Mouse (Mus musculus) layer of hippocampus, postnatal 36 days (tissue): ENCODE data around the gene Spag6l. TPM values are rescaled to one million over a fixed set of nuclear protein-coding genes. Genes with fewer than 3 reads are reported as not detected.
"Not testable (repeated sequence)": the region's sequence is repeated elsewhere in the genome, so short reads cannot be mapped to it uniquely, and the experiment has no call there.

Source experiments
- DNase-seq, 2 experiments: peaks; one replicate each; pipeline ENCODE4 v3.0.0; 2022
- total RNA-seq, 2 experiments: library from RNA; stranded (reverse); gene quantifications; 2 replicates each; pipeline ENCODE4 v1.2.3; 2021

Gene Spag6l
- 1 to 10 TPM; 8.9 to 9.4 TPM for total RNA-seq

DNA sequence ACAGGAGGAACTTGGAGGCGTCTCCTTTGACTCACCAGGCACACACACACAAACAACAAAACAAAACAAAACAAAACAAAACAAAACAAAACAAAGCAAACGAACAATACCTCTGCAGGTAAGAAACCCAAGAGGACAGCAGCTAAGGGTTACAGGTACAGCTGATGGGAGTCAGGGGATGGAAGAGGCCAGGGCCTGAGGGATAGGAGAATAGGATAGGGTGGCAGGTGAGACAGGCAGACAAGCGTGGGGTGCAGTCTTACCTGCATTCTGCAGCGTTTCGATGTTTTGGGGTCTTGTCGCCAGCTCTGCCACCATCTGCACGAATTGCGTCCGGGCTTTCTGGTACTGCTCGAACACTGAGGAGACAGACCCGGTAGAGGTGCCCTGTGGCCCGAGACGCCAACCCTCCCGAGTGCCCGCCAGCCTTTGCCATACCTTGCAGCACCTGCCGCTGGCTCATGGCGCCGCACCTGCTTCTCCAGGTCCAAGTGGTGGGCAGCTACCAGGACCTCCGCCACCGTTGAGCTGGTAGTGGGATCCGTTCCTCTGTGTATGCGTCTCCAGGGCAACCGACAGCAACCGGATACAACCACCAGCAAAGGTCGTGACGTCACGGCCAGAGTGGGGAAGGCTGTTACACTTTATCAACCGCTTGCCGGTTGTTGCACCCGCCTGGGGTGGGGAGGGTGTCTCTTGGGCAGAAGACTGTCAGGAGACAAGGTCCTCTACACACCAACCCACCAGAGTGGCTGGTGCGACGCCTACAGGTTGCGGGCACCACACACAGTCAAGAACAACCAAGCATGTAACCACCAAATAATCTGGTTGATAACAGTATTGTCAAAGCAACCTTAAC, at the start of gene Spag6l:
Gene Spag6l (minus strand): TSS at position 700 of the 859 bp plus-strand sequence.
- DNase-seq = peak; percentile 50 to 53

DNA sequence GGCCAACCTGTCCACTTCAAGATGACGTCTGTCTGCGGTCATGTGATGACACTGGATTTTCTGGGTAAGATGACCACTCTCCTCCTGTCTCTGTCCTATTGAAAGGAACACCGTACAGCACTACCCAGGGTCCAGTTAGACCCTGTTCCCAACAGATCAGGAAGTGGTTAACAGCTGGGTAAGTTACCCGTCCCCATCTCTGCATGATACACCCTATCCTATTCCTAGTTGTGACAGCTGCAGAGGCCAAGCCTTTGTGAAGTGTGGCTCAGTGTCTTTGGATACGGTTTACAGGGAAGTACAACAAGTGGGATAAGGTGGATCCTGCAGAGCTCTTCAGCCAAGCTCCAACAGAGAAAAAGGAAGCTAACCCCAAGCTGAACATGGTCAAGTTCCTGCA, 49.8 kb upstream of the Spag6l start:
- no peak for DNase-seq

DNA sequence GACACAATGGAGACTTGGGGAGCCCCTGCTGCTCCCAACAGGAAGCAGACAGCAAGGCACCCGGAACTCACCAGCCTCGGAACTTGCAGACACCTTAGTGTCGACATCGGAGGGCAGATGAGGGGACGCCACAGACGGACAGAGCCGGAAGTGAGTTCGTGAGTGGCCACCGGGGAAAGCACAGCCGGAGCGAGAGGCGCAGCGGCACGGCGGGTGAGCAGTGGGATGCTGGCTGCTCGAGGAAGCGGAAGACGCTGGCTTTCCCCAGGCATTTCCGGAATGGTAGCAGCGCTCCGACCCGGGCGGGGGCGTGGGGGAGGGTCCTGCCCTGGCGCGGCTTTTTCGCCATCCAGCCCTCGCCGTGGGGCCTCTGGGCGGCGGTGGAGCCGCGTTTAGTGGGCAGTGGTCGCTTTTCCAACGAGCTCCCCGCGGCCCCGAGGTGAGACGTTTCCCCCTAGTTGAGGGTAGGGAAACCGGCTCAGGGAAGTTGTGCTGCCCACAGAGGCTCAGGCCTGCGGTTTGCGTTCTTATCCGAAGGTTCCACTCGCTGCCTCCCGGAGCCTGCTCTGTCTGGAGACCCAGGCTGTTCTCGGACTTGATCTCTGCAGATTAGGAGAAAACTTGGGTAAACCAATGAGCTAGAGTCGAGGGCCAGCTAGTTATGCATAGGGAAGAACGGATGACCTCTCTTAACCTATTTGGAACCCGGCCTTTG, 41.5 kb upstream of the Spag6l start, which contains the start of the genes Top3b and Vpreb1:
Gene Top3b (plus strand): TSS at position 120 of the 715 bp plus-strand sequence.
Gene Vpreb1 (minus strand): TSS at position 227 of the 715 bp plus-strand sequence.
- peak; percentile 87 to 88 for DNase-seq

DNA sequence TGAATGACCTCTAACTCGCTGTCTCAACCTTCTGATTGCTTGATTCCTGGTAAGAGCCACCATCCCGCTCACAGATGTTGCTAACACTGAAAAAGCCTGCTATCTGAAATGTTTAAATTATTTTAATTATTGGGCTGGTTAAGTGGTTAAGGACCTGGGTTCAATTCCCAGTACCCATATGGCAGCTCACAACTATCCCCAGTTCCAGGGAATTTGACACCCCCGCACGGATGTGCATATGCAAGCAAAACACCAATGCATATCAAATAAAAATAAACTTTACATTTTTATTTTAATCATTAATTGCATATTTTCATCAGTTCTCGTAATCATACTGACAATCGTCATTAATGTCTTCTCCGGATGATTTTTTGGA, 41.0 kb upstream of the Spag6l start:
- no peak for DNase-seq

DNA sequence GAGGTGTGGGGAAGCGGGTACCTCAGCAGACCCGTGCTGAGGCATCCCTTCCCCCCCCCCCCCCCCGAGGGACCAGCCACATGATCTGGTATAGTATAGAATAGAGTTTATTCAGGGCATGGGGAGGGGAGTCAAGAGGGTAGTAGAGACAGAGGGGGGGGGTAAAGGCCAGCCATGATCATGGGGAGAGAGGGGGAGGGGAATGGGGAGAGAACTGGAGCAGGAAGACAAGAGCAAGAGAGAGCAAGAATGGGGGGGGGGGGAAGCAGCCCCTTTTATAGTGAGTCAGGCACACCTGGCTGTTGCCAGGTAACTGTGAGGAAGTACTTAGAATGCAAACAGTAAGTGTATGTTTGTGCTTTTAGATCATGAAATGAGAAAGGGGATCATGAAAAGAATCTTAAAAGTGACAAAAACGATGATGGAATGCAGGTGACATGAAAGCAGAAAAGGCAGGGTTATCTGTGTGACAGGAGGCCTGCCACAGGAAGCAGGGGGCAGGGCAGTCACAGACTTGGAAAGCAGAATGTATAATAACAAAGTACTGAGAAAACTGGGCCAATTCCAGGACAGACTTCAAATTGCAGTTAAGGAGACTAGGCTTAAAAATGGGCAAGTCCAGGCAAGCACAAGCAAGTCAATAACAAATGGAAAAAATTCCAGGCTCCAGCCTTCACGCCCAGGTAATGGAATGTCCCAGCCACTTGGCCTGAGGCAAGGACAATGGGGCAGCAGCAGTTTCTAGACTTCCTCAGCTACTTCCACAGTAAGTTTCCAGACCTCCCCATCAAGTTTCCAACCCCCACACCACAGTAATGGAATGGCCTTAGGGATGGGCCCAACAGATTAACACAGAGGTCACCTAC, 36.7 kb upstream of the Spag6l start:
- no peak for DNase-seq

DNA sequence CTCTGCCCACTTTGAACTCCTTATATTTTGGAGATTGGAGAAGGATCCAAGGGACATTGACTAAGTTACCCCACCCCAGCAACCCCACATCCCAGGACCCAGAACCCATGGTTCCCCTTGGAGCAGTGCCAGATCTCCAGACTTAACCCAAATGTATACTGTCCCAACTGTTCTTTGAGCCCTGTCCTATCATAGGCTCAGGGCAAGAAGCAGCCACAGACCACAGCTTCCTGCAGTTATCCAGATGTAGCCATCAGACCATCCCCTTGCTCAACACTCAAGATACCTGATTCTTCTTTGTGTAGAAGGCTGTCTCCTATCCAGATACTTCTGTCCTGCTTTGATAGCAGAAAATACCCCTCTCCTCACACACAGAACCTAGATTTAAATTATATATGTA, 36.0 kb upstream of the Spag6l start:
- no peak for DNase-seq

DNA sequence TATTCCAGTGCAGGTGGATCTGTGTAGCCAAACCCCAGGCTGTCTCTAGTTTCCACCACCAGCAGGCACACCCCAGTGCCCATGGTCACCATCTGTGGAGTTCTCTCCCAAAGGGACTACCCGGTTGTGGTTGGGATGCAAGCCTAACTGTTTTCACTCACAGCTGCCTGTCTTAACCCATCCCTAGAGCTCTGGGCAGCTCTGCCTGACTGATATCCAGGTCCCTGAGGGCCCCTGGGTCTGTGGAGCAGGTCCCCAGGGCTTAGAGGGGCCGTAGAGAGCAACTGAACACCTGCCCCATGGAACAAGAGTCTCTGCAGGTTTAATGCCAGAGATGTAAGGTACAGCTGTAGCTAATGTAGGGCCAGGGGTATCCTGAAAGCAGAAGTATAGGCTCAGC, 34.7 kb upstream of the Spag6l start, which contains the start of gene Igll1:
Gene Igll1 (minus strand): TSS at position 8 of the 400 bp plus-strand sequence.
- DNase-seq = no peak

DNA sequence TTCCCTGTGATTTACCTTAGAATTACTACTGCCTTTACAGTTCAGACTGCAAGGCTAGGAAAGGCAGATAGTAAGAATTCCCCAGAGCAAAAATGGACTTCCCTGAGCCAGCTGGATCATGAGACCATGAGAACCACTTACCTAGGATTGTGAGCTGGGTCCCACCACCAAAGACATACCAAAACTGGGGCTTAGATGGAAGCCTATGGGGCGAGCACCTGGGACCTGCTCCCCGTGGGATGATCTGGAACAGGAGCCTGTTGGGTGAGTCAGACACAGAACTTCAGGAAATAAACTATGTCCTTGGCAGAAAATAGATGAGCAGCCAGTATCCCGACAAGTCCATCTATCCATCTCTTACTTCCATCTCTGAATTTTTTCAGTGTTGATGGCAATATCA, 33.0 kb upstream of the Spag6l start:
- no peak for DNase-seq

DNA sequence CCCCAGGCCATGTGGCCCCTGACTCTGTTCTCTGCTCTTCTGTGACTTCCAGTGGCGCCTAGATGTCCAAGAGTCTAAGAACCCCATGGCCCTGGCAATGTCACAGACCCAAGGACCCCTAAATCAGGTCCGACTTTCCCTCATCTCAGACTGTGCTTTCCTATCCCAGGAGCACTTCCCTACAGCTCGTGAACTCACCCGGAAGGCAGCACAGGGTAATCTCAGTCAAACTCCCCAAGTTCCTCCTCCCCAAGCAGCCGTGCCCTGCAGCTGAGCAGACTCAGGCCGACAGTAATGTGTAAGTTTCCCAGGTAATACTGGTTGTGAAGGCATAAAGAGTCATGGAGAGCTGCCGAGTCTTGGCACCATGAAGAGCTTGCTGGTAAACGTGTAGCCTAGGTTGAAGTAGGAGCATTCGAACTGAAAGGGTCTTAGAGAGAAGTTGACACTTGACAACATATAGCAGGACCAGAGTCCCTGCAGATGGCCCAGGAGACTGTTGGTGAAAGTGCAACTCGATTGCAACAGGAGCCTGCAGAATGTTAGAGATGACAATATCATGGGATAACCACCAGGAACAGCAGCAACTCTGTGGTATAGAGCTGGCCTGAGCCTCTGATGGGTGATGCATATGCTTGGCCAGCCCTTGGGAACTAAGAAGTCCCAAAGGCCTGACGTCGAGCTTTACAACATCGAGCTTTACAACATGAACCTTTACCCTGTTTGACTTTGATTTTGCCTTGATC, 27.6 kb upstream of the Spag6l start:
- no peak for DNase-seq

DNA sequence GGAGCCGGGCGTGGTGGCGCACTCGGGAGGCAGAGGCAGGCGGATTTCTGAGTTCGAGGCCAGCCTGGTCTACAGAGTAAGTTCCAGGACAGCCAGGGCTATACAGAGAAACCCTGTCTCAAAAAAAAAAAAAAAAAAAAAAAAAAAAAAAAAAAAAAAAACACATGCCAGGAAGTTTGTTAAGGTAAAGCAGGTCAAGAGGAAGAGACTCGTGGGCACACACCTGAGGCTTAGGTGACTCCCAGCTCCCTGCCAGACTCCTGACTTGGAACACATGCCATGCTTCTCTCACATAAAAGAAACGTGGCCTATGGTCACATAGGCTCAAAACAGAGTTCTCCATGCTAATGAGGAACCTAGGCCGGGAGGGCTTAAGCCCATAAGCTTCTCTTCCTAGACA, 26.8 kb upstream of the Spag6l start:
- DNase-seq = not testable (repeated sequence)

DNA sequence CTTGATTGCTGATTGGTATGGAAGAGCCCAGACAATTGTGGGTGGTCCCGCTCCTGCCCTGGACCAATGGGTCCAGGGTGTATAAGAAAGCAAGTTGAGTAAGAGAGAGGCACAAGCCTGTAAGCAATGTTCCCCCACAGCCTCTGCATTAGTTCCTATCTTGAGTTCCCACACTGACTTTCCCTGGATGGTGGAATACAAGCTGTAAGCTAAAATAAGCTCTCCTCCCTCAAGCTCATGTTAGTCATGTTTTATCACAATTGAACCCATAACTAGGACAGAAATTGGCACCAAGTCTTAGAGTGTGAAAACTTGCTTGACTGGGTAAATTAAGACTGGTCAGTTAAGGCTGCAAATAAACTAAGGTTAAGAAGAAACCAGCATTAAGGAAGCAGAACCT, 26.3 kb upstream of the Spag6l start:
- DNase-seq = no peak

DNA sequence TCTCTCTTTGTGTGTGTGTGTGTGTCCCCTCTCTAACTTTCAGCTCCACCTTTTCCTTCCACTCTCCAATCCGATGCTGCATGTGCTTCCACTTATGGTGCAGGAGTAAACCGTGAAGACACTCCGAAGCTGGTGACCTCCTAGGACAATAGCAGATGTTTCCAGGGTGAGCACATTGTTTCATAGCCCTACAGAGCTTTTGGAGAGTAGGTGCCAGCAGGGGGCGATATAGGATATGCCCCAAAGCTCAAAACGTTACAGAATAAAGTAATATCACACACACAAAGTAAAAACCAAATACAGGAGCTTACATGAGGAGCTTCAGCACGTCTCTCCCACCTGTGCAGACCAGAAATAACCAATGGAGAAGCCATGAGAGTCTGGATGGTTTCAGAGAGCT, 25.6 kb upstream of the Spag6l start:
- peak in 1 of 2 experiments; percentile 18 for DNase-seq

DNA sequence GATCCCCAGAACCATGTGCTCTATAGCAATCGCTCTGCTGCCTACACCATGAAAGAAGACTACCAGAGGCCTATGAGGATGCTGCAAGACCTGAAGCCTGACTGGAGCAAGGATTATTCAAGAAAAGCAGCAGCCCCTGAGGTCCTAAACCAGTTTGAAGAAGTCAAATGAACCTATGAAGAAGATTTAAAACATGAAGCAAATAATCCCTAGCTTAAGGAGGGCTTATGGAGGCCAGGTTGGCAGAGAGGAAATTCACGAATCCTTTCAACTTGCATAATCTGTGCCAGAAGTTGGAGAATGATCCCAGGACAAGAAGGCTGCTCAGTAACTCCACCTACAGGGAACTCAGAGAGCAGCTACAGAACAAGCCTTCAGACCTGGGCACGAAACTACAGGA, 23.2 kb upstream of the Spag6l start:
- no peak for DNase-seq

DNA sequence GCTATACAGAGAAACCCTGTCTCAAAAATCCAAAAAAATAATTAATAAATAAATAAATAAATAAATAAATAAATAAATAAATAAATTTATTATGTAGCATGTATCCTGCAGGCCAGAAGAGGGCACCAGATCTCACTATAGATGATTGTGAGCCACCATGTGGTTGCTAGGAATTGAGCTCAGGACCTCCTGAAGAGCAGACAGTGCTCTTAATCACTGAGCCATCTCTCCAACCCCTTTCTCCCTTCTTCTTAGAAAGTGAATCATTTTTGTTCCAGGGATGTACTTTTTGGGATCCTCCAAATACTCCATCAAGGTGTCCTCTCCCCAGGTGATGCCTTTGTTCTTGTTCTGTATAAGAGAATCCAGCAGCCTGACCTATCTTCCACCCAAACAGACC, 19.9 kb upstream of the Spag6l start:
- DNase-seq = no peak

DNA sequence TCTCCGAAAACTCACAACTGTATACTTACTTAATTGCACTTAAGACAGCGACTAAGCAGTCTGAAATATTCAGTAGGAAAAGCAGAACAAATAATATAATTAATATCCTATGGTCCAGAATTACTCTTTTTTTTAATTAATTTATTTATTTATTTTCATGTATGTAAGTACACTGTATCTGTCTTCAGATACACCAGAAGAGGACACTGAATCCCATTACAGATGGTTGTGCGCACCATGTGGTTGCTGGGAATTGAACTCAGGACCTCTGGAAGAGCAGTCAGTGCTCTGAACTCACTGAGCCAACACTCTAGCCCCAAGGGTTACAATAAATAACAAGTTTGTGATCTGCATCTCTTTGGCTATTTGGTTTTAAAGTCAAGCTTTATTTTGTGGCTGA, 415 bp upstream of the Spag6l start:
- no peak for DNase-seq

DNA sequence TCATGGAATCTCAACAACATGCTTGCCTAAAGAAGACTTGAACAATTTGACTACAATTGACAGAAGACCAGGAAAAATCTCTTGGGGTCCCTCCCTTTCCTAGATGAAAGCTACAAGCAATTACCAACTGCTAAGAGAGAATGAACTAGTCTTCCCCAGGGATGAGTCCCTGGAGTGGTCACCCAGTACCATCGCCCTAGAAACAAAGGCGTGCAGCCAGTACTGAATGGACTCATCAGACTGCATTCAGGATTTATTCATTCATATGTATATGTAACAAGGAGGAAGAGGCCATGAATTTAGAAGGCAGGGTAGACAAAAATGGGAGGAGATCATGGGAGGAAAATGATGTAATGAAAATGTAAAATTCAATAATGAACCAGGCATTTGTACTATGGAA, 3.0 kb downstream of the Spag6l start:
- no peak for DNase-seq

DNA sequence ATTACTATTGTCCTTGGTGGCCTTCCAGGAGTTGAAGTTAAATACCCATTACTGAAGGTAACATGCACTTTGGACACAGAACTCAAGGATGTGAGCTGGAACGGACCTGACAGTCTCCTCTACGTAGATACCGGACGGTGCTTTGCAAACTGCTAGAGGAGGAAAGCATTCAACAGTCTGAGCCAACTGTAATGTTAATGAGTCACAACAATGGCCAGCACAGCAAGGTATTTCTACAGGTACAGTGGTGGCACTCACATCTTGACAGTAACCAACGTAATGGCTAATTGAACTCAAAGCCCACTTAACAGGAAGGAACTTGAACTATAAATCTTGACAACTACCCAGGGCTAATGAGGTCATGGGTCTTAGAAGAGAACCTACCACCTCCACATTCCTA, 3.8 kb downstream of the Spag6l start:
- DNase-seq = no peak

DNA sequence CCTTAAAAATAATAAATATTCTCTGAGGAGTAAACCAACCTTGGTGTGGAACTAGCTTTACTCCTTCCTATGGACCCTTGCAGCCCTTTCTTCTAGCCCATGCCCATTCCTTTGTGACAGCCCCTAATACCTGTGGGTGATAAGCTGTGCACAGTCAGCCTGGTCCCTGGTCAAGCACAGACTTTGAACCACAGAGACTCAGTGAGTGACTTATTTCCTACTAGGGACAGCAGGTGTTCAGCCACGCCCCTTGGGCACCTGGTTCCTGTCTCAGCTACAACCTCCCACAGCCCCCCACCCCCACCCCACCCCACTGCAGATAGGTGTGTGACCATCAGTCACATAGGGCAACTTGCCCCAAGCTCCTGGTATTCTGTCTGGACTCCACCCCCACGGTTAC, 22.9 kb downstream of the Spag6l start:
- DNase-seq = no peak
